Mouse (Mus musculus) ZHBTc4 (cell line): ENCODE results near the gene BC028528.
"Not testable (repeated sequence)": the region's sequence is repeated elsewhere in the genome, so short reads cannot be mapped to it uniquely, and the experiment has no call there.

Experiments used
- DNase-seq: peaks from one replicate; pipeline ENCODE4 v3.0.0-alpha.2; 2011; ENCODE audit warnings: low read depth, low spot score

BC028528 gene

GRCm38 (mm10) chr3:95891211-95892065 lies at the start of gene BC028528:
BC028528 (minus strand) TSS chr3:95892005.
- peak; percentile 61 for DNase-seq

DNA sequence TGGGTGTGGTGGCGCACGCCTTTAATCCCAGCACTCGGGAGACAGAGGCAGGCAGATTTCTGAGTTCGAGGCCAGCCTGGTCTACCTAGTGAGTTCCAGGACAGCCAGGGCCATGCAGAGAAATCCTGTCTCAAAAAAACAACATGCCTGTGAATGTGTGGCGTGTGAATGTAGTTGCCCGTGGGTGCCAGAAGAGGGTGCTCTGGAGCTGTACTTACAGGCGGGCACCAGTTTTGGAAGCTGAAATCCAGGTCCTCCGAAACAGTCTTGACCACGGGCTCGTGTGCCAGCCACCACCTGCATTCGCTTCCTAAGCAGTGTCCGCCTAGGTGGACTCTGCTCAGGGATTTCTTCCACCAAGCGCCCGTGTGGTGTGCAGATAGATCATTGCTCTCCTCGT lies 47.0 kb upstream of the BC028528 start:
- peak; percentile 81 for DNase-seq

DNA sequence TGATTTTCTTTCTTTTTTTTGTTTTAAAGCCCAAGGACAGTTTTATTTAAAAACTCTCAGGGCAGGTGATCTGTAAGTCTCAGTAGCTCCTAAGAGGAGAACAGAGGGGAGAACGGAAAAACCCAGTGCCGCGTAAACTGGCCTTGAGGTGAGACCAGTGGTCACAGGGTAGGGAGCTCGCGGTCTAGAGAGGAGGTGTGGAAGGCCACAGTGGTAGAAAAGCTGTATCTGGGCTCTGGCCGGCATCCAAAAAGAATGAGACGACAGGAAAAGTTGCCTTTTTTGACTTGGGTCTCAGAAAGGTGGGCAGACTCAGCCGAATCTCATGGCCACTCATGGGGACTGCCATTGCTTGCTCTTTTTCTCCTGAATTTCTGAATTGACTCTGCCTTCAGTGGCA lies 46.4 kb upstream of the BC028528 start:
- no peak for DNase-seq

DNA sequence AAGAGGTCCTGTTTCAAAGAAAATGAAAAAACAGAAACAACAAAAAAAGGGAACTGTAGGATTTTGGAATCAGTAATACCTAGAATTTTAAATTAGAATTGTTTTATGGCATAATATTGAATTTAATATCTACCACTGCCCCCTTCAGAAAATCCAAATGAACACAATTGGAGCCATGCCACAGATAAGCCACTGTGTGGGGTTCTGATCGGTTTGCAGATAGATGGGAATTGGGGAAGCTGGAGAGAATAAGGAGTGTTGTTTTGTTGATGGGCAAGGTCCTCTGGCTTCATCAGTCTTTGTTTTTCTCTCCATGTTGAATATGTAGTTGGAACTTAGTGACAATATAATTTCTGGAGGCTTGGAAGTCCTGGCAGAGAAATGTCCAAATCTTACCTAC lies 42.6 kb upstream of the BC028528 start:
- no peak for DNase-seq

GRCm38 (mm10) chr3:95933111-95933750 lies 41.4 kb upstream of the BC028528 start:
- DNase-seq: no peak

GRCm38 (mm10) chr3:95932566-95932965 lies 40.8 kb upstream of the BC028528 start:
- DNase-seq: no peak

GRCm38 (mm10) chr3:95932157-95932556 lies 40.4 kb upstream of the BC028528 start:
- DNase-seq: no peak

GRCm38 (mm10) chr3:95931471-95931870 lies 39.7 kb upstream of the BC028528 start:
- no peak for DNase-seq

DNA sequence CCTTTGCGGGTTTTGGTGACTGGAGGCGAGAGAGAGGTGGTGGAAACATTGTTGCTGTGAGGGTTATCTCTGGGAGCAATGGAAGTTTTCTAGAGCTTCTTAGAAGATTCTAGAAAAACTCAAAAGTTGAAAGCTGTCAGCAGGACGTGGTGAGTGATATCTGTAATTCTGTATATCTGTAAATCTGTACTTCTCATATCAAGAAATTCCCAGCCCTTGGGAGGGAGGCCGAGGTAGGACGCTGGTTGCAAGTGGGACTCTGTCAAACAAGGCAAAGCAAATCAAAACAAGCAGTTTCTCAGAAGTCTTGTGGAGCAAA lies 38.6 kb upstream of the BC028528 start:
- no peak for DNase-seq

GRCm38 (mm10) chr3:95929581-95930470 lies 38.0 kb upstream of the BC028528 start:
- DNase-seq: peak; percentile 68

DNA sequence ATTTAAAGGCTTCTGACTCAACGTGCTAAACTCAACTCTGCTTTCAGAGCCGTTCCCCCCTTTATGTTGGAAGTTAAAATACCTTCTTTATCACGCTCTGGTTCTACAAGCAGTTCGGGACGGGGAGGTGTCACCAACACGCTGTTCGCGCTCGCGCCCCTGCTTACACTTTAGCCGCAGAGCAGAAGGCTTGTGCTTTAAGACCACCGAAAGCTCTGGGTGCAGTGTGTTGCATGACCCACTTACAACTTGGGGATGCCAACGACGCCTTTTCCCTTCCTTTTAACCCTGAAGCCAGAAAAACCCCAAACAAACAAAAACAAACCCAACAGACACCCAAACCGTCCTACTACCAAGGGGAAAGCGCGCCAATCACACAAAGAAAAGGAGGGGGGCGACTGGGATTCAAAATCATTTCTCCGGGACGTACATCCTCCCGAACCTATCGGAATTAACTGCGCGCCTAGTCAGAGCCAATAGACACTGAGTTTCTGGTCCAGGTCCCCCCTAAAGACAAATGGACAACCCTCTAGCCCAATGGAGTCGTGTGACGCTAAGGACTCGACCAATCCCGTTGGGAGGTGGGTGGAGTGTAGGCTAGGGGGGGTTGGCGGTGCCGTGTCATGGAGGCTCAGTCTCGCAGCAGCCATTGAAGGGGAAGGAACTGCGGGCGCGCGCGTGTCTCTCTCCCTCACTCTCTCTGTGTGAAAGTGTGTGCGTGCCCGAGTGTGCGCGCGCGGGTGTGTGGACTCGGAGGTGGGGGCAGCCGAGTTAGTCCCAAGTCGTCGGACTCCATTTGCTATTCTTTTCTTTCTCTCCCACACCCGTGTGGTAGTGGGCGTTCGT lies 37.1 kb upstream of the BC028528 start, which contains the start of gene Anp32e:
Anp32e (plus strand) TSS at position 589 of the 846 bp plus-strand sequence.
- DNase-seq: peak; percentile 99

GRCm38 (mm10) chr3:95928261-95928657 lies 36.5 kb upstream of the BC028528 start:
- DNase-seq: no peak

GRCm38 (mm10) chr3:95925087-95925486 lies 33.3 kb upstream of the BC028528 start:
- no peak for DNase-seq

- DNase-seq: no peak
These were observed 32.4 kb upstream of the BC028528 start for GRCm38 (mm10) chr3:95924185-95924584.

DNA sequence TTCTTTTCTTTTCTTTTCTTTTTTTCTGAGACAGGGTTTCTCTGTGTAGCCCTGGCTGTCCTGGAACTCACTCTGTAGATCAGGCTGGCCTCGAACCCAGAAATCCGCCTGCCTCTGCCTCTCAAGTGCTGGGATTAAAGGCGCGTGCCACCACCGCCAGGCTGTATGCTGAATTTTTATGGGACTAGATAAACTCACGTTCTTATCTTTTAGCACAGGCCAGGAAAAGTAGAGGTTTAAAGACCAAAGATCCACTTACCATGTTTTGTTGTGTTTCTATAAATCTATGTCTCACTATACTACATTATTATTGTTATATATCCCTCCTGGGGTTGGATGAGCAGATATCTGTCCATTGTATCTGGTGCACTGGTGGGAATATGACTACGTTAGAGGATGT lies 31.6 kb upstream of the BC028528 start:
- DNase-seq: not testable (repeated sequence)

GRCm38 (mm10) chr3:95920532-95920931 lies 28.7 kb upstream of the BC028528 start:
- peak; percentile 47 for DNase-seq

DNA sequence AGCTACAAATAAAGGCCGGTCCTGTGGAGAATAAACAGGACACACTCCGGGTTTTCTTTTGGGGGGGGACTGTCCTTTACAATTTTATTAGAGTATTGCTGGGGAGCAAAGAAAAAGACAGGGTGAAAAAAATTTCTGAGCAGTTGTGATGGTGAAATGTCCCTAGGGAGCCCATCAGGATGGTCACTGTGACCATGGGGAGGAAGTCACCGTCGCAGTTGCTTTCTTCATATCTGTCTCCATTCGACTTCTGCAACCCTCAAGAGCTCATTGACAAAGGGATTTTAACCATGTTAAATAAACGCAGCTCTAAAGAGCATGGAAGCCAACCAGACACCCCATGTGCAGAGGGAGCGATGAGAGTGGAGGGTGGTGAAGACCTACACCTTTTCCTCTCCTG lies 25.0 kb upstream of the BC028528 start:
- no peak for DNase-seq

- no peak for DNase-seq
These were observed 22.9 kb upstream of the BC028528 start for GRCm38 (mm10) chr3:95914706-95915105.

DNA sequence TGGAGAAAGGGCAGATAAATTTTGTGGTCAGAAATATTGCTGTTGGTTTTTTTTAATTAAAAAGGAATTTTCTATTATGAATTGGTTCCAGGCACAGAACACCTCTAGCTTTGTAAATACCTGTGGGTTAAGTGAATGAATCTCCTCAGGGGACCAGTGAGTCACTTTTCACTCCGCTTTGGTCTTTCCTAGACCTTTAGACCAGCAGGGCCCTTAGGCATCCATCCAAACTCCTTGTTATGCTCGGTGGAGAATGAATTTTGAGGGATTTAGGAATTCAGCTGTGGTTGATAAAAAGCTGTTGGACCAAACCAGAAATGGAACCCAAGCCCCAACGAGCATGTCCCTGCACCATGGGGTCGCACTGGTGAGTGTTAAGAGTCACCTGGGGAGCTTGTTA lies 15.8 kb upstream of the BC028528 start:
- no peak for DNase-seq

GRCm38 (mm10) chr3:95906860-95907259 lies 15.1 kb upstream of the BC028528 start:
- peak; percentile 59 for DNase-seq

DNA sequence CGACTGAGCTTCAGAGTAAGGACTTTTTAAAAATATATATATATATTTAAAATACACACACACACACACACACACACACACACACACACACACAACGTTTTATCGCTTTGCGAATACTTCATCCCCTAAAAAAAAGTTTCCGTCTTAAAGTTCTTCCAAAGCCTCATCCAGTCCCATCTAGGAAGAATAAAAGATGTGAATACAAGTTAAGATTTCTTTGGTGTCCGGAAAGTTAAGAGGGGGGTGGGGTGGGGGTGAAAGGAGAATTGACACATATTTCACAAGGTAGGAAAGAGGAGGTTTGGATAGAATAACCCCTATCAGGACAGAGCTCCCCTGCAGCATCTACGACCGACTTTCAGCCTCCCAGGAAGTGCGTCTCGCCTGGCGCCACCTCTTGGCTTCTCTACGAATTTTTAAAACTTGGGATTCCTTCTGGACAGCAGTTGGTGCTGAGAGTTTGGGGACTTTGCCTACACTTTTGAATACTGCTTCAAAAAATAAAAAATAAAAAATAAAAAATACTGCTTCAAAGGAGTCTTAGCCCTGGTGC lies 14.2 kb upstream of the BC028528 start:
- DNase-seq: peak; percentile 69
